ENCODE assay signal across 11 mouse cellular contexts in the genomic region with DNA sequence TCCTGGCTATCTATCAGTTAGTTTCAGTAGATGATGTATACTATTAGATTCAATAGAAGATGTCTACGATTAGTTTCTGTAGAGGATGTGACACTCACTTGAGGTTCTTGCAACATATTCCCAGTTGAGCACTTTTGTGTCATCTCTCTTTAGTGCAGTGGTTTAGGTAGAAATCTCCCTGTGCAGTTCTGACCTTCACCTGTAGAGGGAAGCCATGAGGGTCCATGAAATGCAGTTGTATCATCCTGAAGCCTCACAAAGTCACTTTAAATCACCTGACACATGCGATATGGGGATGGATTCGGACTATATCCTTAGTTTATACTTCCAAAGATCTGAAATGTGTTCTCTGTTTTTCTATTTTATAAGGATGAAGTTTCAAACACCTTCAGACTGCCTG.
DNase-seq lines count a peak whose midpoint lies in the region; ATAC-seq lines count a peak whose summit lies in the region.
"Had no signal": no experiment of that assay in that cellular context is flagged by ENCODE, and none has a peak within 500 bp of the region (broad histone marks: within the 10 kb centered on the region; RNA-seq: fewer than 3 reads in every experiment).

No protein-coding gene starts in this region.

- no peak overlapping the region for H3K4me2 ChIP-seq in kidney, embryonic 16.5 days (replicated peaks; ENCODE audit: low read depth, low read length)
- H3K4me2 ChIP-seq: intestine, embryonic 15.5 days; liver, embryonic 11.5 days had no signal

- H3K9ac ChIP-seq in kidney, embryonic 16.5 days (replicated peaks; ENCODE audit: low read length): no peak overlapping the region
- H3K9ac ChIP-seq: intestine, embryonic 15.5 days had no signal

- H3K27ac ChIP-seq in kidney, embryonic 16.5 days (ENCODE audit: low read length): no peak overlapping the region
- H3K27ac ChIP-seq: intestine, embryonic 15.5 days; midbrain, embryonic 10.5 days had no signal

- peak; percentile 50 to 61 for DNase-seq in cerebellum, postnatal 10 days
- no peak for DNase-seq in cerebellum, postnatal 4 days (ENCODE audit: low spot score in 2 of 2)
- DNase-seq in kidney, postnatal 36 days: peak; percentile 0 to 38
- DNase-seq in testis, postnatal 10 days (ENCODE audit: low spot score): peak; percentile 40
- DNase-seq in testis, postnatal 14 days (ENCODE audit: low spot score): no peak
- no peak for DNase-seq in c-Kit-positive CD71-positive TER-119-positive erythroid progenitor cells, embryonic 14.5 days (ENCODE audit: low spot score)

- H3K9me3 ChIP-seq in kidney, embryonic 16.5 days (ENCODE audit: low read length): no peaks in the 10 kb centered on the region
- H3K9me3 ChIP-seq: intestine, embryonic 15.5 days; midbrain, embryonic 10.5 days had no signal

- 65% methylated on average over 3 of the region's 3 CpGs for WGBS in kidney, embryonic 16.5 days

- no peak overlapping the region for H3K4me3 ChIP-seq in kidney, embryonic 16.5 days (ENCODE audit: low read length)
- H3K4me3 ChIP-seq: intestine, embryonic 15.5 days; midbrain, embryonic 10.5 days had no signal

- no peaks in the 10 kb centered on the region for H3K27me3 ChIP-seq in kidney, embryonic 16.5 days (ENCODE audit: insufficient read depth, low read length)
- H3K27me3 ChIP-seq: intestine, embryonic 15.5 days had no signal

- no peaks in the 10 kb centered on the region for H3K4me1 ChIP-seq in kidney, embryonic 16.5 days (ENCODE audit: insufficient read depth, low read length)
- H3K4me1 ChIP-seq: intestine, embryonic 15.5 days; midbrain, embryonic 10.5 days had no signal

- no peak for ATAC-seq in kidney, embryonic 16.5 days (ENCODE audit: low FRiP score, low TSS enrichment)
- no peak for ATAC-seq in megakaryocyte, adult 5-6 weeks (ENCODE audit: poor library complexity, severe bottlenecking)
- ATAC-seq: intestine, embryonic 15.5 days had no signal

- H3K36me3 ChIP-seq in kidney, embryonic 16.5 days (ENCODE audit: insufficient read depth, low read length): no peaks in the 10 kb centered on the region
- H3K36me3 ChIP-seq: intestine, embryonic 15.5 days; midbrain, embryonic 10.5 days had no signal

Comparison
In these comparisons a context has a peak if more than half of its experiments do, and no peak if none do; other contexts are left out.
1. DNase-seq: peak in cerebellum, postnatal 10 days (2 of 2), kidney, postnatal 36 days (2 of 2) and testis, postnatal 10 days (single experiment); none in cerebellum, postnatal 4 days (0 of 2), testis, postnatal 14 days (single experiment) and c-Kit-positive CD71-positive TER-119-positive erythroid progenitor cells, embryonic 14.5 days (single experiment).